Mouse (Mus musculus) heart, adult 11 months (tissue): Measurements from ENCODE around the gene Olfr120.
"Not testable (repeated sequence)": the region's sequence is repeated elsewhere in the genome, so short reads cannot be mapped to it uniquely, and the experiment has no call there.

Source experiments
- DNase-seq: peaks from one replicate; pipeline ENCODE4 v3.0.0; 2022

Gene Olfr120

GRCm38 (mm10) chr17:37721508-37721907 lies at the start of gene Olfr120:
TSS of gene Olfr120 (plus strand) at chr17:37721808.
- no peak for DNase-seq

- DNase-seq = not testable (repeated sequence)
These were observed 25.3 kb upstream of the Olfr120 start, which contains the start of gene Olfr119 for GRCm38 (mm10) chr17:37696264-37696663. TSS of gene Olfr119 (plus strand) at chr17:37696564.

GRCm38 (mm10) chr17:37738070-37738469 lies 16.5 kb downstream of the Olfr120 start:
- DNase-seq = no peak

- DNase-seq = no peak
These were observed 46.7 kb downstream of the Olfr120 start, which contains the start of gene Olfr122 for GRCm38 (mm10) chr17:37768307-37768706. TSS of gene Olfr122 (plus strand) at chr17:37768607.
